9 mouse cellular contexts compared by ENCODE assay signal in genomic region chr7:25266180-25266962, GRCm38 (mm10). TPM values are rescaled to one million over a fixed set of nuclear protein-coding genes. Genes with fewer than 3 reads are reported as not detected.
DNase-seq lines count a peak whose midpoint lies in the region; ATAC-seq lines count a peak whose summit lies in the region.
"Had no signal": no experiment of that assay in that cellular context is flagged by ENCODE, and none has a peak within 500 bp of the region (broad histone marks: within the 10 kb centered on the region; RNA-seq: fewer than 3 reads in every experiment).

No protein-coding gene starts in this region.

- no peaks in the 10 kb centered on the region for H3K27me3 ChIP-seq in kidney, embryonic 16.5 days (ENCODE audit: insufficient read depth, low read length)
- H3K27me3 ChIP-seq in intestine, embryonic 14.5 days (replicated peaks; ENCODE audit: control insufficient read depth, insufficient read depth, low read length): no peaks in the 10 kb centered on the region
- no peaks in the 10 kb centered on the region for H3K27me3 ChIP-seq in midbrain, embryonic 16.5 days (ENCODE audit: control insufficient read depth, insufficient read depth, low read depth, low read length)

- 88% methylated on average over 8 of the region's 8 CpGs for WGBS in kidney, embryonic 16.5 days
- 84% methylated on average over 8 of the region's 8 CpGs for WGBS in intestine, embryonic 14.5 days
- 87% methylated on average over 8 of the region's 8 CpGs for WGBS in midbrain, embryonic 16.5 days

- peak overlapping the region; percentile 76 for H3K4me3 ChIP-seq in kidney, embryonic 16.5 days (ENCODE audit: low read length)
- no peak overlapping the region for H3K4me3 ChIP-seq in intestine, embryonic 14.5 days (ENCODE audit: low read depth, low read length)
- H3K4me3 ChIP-seq in midbrain, embryonic 16.5 days (ENCODE audit: low read depth, low read length): peak overlapping the region; percentile 86

- H3K27ac ChIP-seq in kidney, embryonic 16.5 days (ENCODE audit: low read length): no peak overlapping the region; the same call in 1 of the 2 replicates
- H3K27ac ChIP-seq in intestine, embryonic 14.5 days (ENCODE audit: low read depth): no peak overlapping the region
- H3K27ac ChIP-seq in midbrain, embryonic 16.5 days (ENCODE audit: low read length): no peak overlapping the region

- no peak for ATAC-seq in kidney, embryonic 16.5 days (ENCODE audit: low FRiP score, low TSS enrichment)
- ATAC-seq in intestine, embryonic 14.5 days (replicated peaks; ENCODE audit: low FRiP score, low TSS enrichment, low read depth): no peak
- no peak for ATAC-seq in midbrain, embryonic 16.5 days

- H3K4me1 ChIP-seq in kidney, embryonic 16.5 days (ENCODE audit: insufficient read depth, low read length): peaks cover 24% of the 10 kb centered on the region
- H3K4me1 ChIP-seq in intestine, embryonic 14.5 days (replicated peaks; ENCODE audit: control insufficient read depth, insufficient read depth, low read length): peaks cover 19% of the 10 kb centered on the region
- peaks cover 22% of the 10 kb centered on the region for H3K4me1 ChIP-seq in midbrain, embryonic 16.5 days (ENCODE audit: control insufficient read depth, insufficient read depth, low read length)

- H3K9me3 ChIP-seq in kidney, embryonic 16.5 days (ENCODE audit: low read length): no peaks in the 10 kb centered on the region
- no peaks in the 10 kb centered on the region for H3K9me3 ChIP-seq in intestine, embryonic 14.5 days (ENCODE audit: control insufficient read depth, low read length)
- no peaks in the 10 kb centered on the region for H3K9me3 ChIP-seq in midbrain, embryonic 16.5 days (replicated peaks; ENCODE audit: control insufficient read depth, low read length, poor library complexity, severe bottlenecking)

- peak; percentile 19 to 46 for DNase-seq in adrenal gland, adult (ENCODE audit: inconsistent age in 2 of 2, low spot score in 1 of 2)
- DNase-seq in adrenal gland, postnatal 25 days: no peak
- DNase-seq in kidney, postnatal 14 days: no peak
- no peak for DNase-seq in intestine, embryonic 14.5 days (ENCODE audit: low spot score)
- no peak for DNase-seq in embryo, embryonic 9.5 days (ENCODE audit: extremely low spot score)
- DNase-seq in thymus, postnatal 36 days: no peak
- DNase-seq: embryo, embryonic 11 days had no signal

- peak overlapping the region; percentile 59; the same call in 1 of the 2 replicates for H3K4me2 ChIP-seq in kidney, embryonic 16.5 days (replicated peaks; ENCODE audit: low read depth, low read length)
- H3K4me2 ChIP-seq in intestine, embryonic 14.5 days (ENCODE audit: low read length): peak overlapping the region; percentile 77
- H3K4me2 ChIP-seq in midbrain, embryonic 16.5 days (ENCODE audit: low read length): peak overlapping the region; percentile 72; the same call in 1 of the 2 replicates

- peaks cover 4% of the 10 kb centered on the region; the same call in 1 of the 2 replicates for H3K36me3 ChIP-seq in kidney, embryonic 16.5 days (ENCODE audit: insufficient read depth, low read length)
- H3K36me3 ChIP-seq in intestine, embryonic 14.5 days (ENCODE audit: control insufficient read depth, insufficient read depth, low read length): 0 out of 2 replicates have a peak, but pooled peaks cover 5% of the 10 kb centered on the region
- peaks cover 4% of the 10 kb centered on the region; the same call in 1 of the 2 replicates for H3K36me3 ChIP-seq in midbrain, embryonic 16.5 days (ENCODE audit: control insufficient read depth, insufficient read depth, low read length)

- peak overlapping the region; percentile 63; the same call in 1 of the 2 replicates for H3K9ac ChIP-seq in kidney, embryonic 16.5 days (replicated peaks; ENCODE audit: low read length)
- peak overlapping the region; percentile 67; the same call in 1 of the 2 replicates for H3K9ac ChIP-seq in intestine, embryonic 14.5 days (ENCODE audit: low read length)
- H3K9ac ChIP-seq in midbrain, embryonic 16.5 days (ENCODE audit: low read depth, low read length): no peak overlapping the region; the same call in 1 of the 2 replicates

RNA-seq across cellular contexts. Expression of gene Cic, which starts 1.1 kb away (rescaled TPM):
- total RNA-seq in adrenal gland, postnatal 25 days (2021): 134 and 146 TPM in 2 replicates
- polyA plus RNA-seq in kidney, embryonic 16.5 days (2015; fragmentation: Nextera tagmentation; extraction: Ambion mirVana): 28.9 and 30.8 TPM in 2 replicates
- 38.0 and 38.5 TPM in 2 replicates for polyA plus RNA-seq in intestine, embryonic 14.5 days (2014; fragmentation: Nextera tagmentation; extraction: Ambion mirVana)
- 33.8 and 38.8 TPM in 2 replicates for polyA plus RNA-seq in midbrain, embryonic 16.5 days (2015; fragmentation: Nextera tagmentation; extraction: Ambion mirVana)

RNA-seq across cellular contexts. Expression of gene Erf, which starts 15.8 kb away (rescaled TPM):
- 19.4 and 33.2 TPM in 2 replicates for total RNA-seq in adrenal gland, postnatal 25 days (2021)
- polyA plus RNA-seq in kidney, embryonic 16.5 days (2015; fragmentation: Nextera tagmentation; extraction: Ambion mirVana): 12.5 and 15.2 TPM in 2 replicates
- polyA plus RNA-seq in intestine, embryonic 14.5 days (2014; fragmentation: Nextera tagmentation; extraction: Ambion mirVana): 19.9 and 22.0 TPM in 2 replicates
- 2.3 and 2.8 TPM in 2 replicates for polyA plus RNA-seq in midbrain, embryonic 16.5 days (2015; fragmentation: Nextera tagmentation; extraction: Ambion mirVana)

RNA-seq across cellular contexts. Expression of gene Gsk3a, which starts 28.7 kb away (rescaled TPM):
- 97.4 and 108 TPM in 2 replicates for total RNA-seq in adrenal gland, postnatal 25 days (2021)
- polyA plus RNA-seq in kidney, embryonic 16.5 days (2015; fragmentation: Nextera tagmentation; extraction: Ambion mirVana): 9.0 and 9.9 TPM in 2 replicates
- polyA plus RNA-seq in intestine, embryonic 14.5 days (2014; fragmentation: Nextera tagmentation; extraction: Ambion mirVana): 13.2 and 13.6 TPM in 2 replicates
- 16.2 and 17.8 TPM in 2 replicates for polyA plus RNA-seq in midbrain, embryonic 16.5 days (2015; fragmentation: Nextera tagmentation; extraction: Ambion mirVana)

RNA-seq across cellular contexts. Expression of gene Pafah1b3, which starts 31.4 kb away (rescaled TPM):
- total RNA-seq in adrenal gland, postnatal 25 days (2021): 31.9 and 35.8 TPM in 2 replicates
- 197 and 199 TPM in 2 replicates for polyA plus RNA-seq in kidney, embryonic 16.5 days (2015; fragmentation: Nextera tagmentation; extraction: Ambion mirVana)
- polyA plus RNA-seq in intestine, embryonic 14.5 days (2014; fragmentation: Nextera tagmentation; extraction: Ambion mirVana): 198 and 203 TPM in 2 replicates
- polyA plus RNA-seq in midbrain, embryonic 16.5 days (2015; fragmentation: Nextera tagmentation; extraction: Ambion mirVana): 672 and 703 TPM in 2 replicates

RNA-seq across cellular contexts. Expression of gene Prr19, which starts 34.8 kb away (rescaled TPM):
- total RNA-seq in adrenal gland, postnatal 25 days (2021): not detected in 2 replicates
- polyA plus RNA-seq in kidney, embryonic 16.5 days (2015; fragmentation: Nextera tagmentation; extraction: Ambion mirVana): 0.84 and 0.98 TPM in 2 replicates
- 0.62 and 0.71 TPM in 2 replicates for polyA plus RNA-seq in intestine, embryonic 14.5 days (2014; fragmentation: Nextera tagmentation; extraction: Ambion mirVana)
- polyA plus RNA-seq in midbrain, embryonic 16.5 days (2015; fragmentation: Nextera tagmentation; extraction: Ambion mirVana): 4.3 and 5.6 TPM in 2 replicates

Comparison
In these comparisons a context has a peak if more than half of its experiments do, and no peak if none do; other contexts are left out.
1. DNase-seq: peak in adrenal gland, adult (2 of 2); none in adrenal gland, postnatal 25 days (single experiment), kidney, postnatal 14 days (single experiment), intestine, embryonic 14.5 days (single experiment), embryo, embryonic 9.5 days (single experiment) and thymus, postnatal 36 days (0 of 2).
2. Peak in every context shown above with its lines, with median percentiles within 50 percentile points of each other: H3K4me2 ChIP-seq.